Mouse (Mus musculus) urinary bladder, postnatal 14 days (tissue): Measurements from ENCODE around the gene Lrrc8c.

ENCODE experiments used
- DNase-seq: peaks from one replicate; pipeline ENCODE4 v3.0.0; 2021; ENCODE audit warnings: low spot score

Lrrc8c gene

DNA sequence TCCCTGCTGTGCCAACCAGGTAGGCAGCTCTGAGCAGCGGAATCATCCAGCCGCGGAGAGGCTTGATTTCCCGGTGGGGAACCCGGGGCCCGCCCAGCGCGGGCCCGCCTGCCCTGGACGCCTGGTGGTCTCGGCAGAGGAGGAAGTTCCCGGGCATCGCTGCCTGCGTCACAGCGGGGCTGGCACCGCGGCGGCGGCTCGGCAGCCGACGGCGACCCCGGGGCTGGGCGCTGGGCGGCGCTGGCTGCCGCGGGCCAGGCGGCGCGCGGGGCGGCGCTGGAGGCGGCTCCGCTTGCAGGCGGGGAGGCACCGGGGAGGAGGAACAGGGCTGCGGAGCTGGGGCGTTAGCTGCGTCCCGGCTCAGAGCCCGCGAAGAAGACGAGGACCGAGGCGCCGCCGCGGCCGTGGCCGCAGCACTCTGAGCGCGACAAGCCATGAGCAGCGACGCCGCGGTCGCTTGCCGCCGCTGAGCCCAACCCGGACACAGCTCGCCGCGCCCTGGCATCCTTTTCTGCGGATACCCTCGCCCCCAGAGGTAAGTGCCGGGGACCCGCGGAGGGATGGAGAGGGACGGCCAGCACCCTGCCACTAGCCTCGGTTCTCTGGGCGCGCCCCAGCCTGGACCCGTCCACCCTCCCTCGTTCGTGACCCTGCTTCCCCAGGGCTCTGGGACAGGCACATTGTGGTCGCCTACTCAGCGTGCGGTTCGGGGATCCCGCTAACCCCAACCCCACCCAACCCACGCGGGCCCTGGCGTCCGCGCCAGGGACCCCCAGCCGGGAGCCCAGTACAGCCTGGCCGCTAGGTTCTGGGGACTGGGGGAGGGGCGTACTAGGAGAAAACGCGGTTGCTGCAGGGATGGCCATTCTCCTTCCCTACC lies at the start of gene Lrrc8c:
TSS of gene Lrrc8c (plus strand) at position 293 of the 880 bp plus-strand sequence.
- peak; percentile 78 for DNase-seq

DNA sequence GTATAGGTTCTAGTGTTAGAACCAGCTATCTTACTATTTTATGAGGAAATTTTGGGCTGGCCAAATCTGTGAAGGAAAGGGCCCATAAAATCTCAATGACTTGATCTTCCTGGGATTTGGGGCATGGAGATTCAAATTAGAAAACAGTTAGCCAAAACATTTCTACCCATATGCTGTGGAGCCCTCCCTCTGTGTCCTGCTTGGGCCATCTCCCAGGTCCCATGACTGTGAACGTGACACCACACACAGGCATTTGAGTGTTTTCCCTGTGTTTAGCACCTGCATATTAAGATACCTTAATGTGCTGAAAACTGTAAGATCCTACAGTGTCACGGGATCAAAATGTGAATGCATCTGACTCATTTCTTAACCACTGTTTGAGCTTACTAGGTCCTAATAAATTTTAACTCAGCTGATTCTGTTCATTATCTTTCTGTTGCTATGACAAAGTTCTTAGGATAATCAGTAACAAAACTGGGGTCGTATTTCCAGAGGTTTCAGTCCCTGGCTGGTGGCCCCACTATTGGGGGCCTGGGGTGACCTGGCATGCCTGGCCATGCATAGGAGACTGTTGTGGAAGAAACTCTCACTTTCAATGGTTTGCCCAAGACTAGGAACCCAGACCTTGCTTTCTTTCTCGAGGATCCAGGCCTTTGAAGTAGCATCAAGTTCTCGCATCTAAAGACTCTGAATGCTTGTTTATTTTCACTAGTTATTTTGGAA lies 46.0 kb upstream of the Lrrc8c start:
- no peak for DNase-seq

DNA sequence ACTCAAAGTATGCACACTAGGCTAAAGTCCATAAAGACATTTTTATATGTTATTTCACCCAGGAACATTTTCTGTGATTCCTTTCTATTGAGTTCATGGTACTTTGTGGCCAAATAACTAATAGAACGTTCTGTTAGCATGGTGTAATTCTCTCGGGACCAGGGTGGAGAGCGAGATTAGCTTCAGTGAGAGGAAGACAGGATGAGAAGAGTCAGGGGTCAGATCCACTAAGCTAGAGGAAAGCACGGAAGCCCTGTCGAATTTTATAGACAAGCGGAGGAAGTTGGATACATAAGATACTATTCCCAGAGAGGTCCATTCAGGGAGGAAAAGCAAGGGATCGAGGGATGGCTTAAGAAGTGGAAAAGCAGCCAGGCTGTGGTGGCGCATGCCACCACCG lies 41.7 kb upstream of the Lrrc8c start:
- DNase-seq: no peak

DNA sequence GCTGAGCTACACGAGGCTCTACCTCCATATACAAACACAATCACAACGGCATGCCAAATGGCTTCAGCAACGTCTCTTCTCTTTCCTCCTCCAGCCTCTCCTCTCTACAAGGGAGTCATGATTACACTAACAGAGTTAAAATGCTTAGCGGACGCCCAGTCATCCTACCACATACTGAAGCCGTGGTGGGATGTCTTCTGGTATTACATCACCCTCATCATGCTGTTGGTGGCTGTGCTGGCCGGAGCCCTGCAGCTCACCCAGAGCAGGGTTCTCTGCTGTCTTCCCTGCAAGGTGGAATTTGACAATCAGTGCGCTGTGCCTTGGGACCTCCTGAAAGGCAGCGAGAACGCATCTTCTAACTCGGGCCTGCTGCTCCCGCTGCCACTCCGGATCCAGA lies 39.5 kb upstream of the Lrrc8c start:
- DNase-seq: no peak

DNA sequence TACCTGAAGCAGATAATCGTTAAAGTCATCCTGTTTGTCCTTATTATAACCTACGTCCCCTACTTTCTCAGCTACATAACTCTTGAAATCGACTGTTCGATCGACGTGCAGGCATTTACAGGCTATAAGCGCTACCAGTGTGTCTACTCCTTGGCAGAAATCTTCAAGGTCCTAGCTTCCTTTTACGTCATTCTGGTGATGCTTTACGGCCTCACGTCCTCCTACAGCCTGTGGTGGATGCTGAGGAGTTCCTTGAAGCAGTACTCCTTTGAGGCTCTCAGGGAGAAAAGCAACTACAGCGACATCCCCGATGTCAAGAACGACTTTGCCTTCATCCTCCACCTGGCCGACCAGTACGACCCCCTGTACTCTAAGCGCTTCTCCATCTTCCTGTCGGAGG lies 38.6 kb upstream of the Lrrc8c start:
- DNase-seq: no peak

DNA sequence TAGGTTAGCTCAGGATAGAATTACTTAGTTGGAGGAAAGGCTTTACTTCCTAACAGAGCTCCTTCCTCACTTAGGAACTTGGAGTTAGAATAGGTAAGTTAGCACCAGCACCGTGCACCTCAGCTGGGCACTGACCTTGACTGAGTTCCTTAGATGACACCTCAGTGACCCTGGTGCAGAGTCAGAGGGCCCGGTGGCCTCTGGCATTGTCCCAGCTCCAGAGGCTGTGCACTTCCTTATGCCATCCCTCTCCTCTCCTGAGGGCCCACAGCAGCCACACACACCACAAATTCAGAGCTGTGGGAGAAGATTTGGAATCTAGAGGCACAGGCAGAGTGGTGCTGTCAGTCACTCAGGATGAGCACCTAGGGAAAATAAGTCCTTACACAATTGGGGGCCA lies 35.6 kb upstream of the Lrrc8c start:
- no peak for DNase-seq

DNA sequence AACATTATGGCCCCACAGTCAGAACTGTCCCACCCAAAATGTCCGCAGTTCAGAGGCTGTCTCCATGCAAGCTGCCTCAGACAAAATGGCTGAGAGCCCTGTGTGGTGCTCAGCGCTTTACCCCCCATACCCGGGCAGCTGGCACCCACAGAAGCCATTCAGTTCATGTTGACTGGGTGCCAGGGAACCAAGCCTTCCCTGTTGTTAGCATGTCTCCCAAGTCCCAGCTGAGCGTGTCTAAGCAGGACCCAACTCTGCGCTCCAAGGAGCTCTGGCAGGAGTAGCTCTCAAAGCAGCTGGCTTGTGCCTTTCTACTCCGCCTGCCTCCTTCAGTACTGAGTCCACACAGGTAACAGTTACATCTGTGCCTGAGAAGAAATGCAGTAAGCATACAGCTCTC lies 34.9 kb upstream of the Lrrc8c start:
- no peak for DNase-seq

DNA sequence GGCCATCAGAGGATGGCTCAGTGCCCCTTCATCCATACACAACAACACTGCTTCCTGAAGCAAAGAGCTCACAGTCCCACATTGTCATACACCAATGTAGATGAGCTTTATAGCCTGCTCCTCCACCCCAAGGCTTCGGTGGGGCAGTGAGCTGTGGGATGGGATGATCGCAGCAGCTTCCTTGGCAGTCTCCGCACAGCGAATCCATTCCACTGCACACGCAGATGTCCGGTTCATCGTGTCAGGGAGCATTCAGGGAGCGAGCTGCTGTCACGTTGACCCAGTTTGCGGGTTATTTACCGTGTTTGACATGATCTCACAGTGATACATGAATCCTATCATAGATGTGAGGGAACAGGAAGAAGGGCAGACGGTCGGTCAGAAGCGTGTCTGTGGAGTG lies 34.3 kb upstream of the Lrrc8c start:
- no peak for DNase-seq

DNA sequence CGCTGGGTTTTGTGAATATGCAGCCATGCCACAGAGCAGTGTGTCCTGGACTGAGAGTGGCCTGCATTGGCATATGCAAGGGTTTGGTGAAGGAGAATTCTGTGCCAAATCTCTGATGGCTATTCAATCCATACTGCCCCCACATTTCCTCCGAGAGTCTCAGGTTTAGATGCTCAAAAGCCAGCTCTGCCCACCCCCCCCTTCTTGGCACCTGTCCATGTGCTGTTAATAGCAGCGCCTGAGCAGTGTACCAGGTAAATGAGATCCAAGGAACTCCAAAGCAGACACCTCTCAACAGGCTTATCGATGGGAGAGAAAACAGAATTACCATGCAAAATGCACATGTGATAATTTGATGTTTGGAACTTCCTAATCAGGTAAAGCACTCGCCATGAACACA lies 29.0 kb upstream of the Lrrc8c start:
- no peak for DNase-seq

DNA sequence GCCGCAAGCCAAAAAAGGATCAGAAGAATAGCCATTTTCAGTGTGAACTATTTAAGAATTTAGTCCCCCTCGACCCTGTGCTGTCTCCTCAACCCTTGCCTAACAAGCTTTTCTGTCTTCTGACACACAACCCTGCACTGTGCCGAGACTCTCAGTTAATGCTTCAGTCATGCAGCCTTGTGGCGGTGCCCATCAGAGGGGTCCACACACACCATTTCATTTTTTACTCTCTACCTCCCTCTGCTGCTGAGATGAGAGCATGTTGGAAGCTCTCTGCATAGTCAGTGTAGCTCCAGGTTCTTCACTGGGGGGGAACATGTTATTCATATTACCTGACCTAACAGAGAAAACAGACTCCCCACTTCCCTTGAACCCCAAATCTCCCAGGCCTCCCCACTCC lies 27.8 kb upstream of the Lrrc8c start:
- DNase-seq: no peak

DNA sequence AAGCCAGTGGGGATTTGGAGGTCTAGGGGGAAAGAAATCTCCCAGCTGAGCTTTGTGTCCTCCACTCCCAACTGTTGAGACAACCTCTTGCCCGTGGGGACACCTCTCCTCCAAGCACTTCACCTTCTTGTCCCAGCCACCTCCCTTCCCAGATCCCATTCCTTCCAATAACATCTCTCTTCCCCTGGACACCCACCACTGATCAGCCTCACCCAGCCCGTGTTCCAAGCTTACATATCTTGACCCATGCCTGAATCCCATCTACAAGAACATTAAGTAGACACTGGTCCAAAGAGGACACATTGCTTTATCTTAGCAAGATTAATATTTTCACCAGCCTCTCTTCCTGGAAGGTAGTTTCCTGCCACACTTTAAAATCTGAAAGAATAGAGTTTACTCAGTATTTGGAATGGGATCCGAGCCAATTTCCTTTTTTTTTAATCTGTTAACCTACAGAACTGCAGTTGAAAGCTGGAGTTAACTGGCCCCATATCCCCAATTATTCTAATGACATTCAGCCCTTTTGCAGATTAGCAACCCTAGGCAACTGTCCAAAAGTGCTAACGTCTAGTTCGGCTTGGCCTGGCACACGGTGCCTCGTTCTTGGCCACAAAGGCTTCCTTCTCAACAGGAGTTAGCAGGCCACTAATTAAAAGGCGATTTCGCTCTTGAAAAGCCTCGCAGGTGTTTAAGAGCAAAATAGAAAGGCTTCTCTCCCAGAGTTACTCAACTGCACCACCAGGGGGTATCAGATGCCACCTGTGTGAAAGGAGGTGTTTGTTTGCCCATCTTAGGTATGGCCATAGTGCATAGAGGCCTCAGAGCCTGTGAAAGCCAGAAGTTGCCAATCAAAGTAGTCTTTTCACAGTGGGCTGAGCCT lies 26.6 kb upstream of the Lrrc8c start:
- peak; percentile 11 for DNase-seq

DNA sequence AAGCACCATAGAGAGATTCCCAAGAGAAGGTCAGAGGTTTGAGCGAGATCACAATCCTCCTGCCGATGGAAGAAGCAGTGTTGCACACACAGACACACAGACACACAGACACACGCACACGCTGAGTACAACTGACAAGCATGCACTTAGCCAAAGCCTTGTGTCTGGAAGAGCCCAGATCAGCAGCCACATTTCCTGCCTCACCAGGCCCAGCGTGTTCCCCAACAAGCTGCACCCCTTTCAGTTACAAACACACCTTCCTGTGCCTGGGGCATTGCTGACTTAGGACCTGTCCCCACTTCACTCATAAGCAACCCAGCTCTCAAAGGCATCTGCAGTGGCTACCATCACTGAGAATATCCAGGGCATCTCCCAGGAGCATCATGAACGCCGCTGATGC lies 25.8 kb upstream of the Lrrc8c start:
- DNase-seq: no peak

DNA sequence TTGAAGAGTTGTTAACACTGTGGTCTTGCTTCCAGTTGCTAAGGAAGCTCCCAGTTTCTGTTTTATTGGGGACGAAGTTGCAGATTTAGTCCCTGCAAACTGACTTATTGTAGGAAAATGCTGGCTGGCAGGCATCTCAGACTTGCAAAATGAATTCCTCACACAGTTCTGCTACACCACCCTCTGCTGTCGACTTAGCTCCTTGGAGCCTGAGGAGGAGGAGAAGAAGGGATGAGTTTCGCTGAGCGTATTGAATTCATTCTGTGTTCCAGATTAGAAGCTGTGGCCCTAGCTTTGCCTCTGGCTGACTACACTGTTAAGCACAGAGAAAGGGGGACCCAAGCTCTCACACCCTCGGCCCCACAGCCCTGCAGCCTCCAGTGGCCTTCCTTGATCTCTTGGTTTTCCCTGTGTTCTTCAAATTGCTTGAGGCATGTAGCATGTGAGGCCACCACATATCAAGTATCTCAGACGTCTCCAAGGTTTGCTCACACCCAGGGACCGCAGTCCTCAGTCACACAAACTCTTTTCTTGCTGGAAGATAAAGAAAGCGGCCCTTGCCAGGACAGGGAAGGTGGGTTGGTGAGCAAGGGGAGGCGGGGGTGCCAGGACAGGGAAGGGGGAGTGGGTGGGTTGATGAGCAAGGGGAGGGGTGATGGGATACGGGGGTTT lies 24.8 kb upstream of the Lrrc8c start:
- DNase-seq: no peak

DNA sequence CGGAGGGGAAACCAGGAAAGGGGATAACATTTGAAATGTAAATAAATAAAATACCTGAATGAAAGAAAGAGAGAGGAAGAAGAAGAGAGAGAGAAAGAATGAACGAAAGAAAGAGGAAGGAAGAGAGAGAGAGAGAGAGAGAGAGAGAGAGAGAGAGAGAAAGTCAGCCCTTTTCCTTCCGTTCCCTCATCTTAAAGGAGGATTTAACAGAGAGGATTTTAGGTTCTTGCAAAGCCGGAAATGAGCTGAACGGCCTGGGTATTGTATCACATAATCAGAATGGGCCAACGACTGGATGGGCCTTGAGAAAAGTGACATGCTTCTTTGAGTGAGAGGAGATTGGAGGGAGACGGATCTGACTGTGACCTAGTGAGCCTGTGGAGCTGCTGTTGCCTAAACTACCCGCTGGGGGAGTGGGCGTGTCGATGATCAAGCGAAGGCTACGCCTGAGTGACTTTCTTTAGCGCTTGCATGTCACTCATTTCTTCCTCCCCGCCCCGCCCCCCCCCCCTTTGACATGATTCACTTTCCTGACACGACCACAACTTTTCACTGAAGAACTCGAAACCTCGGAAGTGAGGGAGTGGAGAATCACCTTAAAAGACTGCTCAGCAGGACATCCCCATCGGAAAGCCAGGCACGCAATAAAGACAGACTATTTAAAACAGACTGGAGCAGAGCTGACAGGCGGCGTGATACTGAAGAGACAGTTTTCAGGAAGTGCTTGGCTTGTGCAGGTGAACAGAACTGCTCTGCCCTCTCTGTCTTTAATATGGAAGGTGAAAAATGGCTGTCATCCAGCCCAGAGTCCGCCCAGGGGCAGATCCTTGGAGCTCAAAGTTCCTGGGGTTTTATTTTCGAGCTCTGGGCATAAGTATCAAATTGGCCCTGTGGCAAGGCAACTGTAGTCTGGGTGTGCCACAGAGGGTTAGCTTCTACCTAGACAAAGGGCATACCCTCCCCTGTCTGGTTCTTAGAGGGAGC lies 24.0 kb upstream of the Lrrc8c start:
- DNase-seq: peak; percentile 81

DNA sequence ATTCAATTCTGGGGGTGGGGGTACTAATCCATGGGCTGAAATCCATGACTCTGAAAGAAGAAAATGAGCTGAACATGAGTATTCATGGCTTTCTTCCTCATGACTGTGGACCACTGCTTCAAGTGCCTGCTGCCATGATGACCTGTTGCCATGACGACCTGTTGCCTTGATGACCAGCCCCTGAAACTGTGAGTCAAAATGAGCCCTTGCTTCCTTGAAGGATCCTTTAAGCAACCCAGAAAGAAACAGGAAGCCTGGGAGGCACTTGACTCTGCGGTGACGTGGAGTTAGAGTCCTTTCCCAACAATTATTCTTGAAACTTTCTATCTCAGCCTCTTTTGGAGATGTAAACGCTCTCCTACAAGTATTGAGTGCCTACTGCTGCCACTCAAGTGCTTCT lies 23.1 kb upstream of the Lrrc8c start:
- DNase-seq: no peak

DNA sequence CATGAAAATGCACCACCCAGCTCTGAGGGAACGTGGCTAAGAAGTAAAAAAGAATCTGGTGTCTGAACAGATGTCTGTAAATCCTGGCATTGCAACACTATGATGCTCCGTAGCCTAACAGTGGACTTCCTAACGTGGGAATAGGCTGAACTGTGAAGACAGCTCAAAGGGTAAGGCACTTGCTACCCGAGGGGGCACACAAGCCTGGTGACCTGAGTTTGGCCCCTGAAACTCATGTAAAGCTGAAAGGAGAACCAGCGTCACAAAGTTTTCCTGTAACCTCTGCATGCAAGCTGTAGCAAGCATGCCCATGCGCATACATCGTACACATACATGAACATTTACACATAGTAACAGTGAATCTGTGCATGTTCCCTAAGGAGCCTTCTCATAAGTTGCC lies 22.6 kb upstream of the Lrrc8c start:
- no peak for DNase-seq

DNA sequence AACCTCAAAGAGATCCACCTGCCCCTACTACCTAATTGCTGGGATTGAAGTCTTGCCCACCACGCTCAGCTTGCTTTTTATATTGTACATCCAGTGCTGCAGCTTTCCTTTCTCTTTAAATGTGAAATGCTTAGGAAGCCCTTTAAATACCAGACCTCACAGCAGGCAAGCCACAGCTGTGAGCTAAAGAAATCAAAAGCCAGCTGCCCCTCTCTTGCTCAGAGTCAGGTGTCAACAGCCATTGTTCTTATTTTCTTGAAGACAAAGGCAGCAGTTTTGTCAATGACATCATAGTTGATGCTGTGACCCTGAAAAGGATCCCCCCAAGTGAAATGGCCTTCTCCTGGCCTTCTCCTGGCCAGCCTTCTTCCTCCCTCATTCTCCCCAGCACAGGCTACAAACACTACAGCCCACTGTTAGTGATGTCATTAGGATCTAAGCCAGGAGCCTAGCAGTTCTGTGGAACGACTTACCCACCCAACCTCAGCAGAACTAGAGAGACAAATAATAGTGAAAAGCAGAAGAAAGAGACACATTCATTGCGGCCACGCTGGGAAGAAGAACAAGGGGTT lies 20.7 kb upstream of the Lrrc8c start:
- DNase-seq: no peak

DNA sequence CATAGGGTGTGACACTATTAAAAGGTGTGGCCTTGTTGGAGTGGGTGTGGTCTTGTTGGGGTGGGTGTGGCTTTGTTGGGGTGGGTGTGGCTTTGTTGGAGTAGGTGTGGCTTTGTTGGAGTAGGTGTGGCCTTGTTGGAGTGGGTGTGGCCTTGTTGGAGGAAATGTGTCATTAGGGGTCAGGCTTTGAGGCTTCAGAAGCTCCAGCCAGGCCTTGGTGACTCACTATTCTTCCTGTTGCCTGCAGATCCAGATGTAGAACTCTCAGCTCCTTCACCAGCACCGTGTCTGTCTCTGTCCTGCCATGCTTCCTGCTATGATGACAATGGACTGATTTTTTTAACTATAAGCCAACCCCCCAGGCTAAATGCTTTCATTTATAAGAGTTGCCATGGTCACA lies 19.8 kb upstream of the Lrrc8c start:
- no peak for DNase-seq

DNA sequence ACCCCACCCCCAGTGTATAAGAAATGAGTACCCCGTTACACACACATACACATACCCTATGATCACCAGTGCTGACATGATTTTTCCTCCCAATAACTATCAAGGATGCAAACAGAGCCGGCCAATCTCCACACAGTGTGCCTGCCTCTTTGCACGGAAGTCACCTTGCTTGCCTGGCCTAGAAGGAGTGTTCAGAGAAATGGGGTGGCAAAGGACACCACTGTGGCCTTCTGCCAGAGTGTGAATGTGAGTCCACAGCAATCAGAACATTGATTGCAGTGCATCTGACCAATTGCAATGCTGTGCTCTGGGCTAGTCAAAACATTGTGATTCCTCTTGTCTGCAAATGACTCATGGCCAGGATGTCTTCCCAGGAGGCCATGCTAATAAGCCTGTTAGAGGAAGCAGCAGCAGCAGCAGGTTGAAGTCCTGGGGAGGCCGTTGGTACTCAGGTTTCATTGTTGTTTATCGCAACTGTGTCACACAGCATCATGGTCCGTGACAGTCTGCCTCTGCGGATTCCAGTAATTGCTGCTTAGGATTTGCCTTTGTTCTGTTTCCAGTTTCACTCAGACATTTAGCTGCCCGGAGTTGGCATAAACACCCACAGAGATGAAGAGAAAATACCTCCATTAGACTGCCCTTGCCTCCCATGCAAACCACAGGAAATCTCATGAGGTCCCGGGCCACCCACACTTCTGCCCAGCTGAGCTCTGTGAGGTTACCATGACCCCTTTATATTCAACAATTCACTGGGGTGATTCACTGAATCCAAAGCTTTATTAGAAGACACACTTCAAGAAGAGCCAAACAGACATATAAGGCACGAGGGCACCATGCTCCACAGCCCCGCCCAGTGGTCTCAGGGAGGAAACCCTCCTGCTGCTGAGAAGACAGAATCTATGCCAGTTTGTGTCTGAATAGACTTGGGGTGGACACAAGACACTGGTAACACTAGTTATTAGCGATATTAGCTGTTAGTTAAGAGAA lies 18.8 kb upstream of the Lrrc8c start:
- DNase-seq: no peak
